Mouse (Mus musculus) thymus, adult 2 months (tissue): Measurements from ENCODE around the gene Ehbp1. TPM values are rescaled to one million over a fixed set of nuclear protein-coding genes. Genes with fewer than 3 reads are reported as not detected.

Experiments
- DNase-seq: peaks from one replicate; pipeline ENCODE4 v3.0.0; 2021
- H3K27ac ChIP-seq: fragments of 200-500 bp; 2 replicates; pipeline ENCODE4 v1.5.1; 2012; ENCODE audit warnings: low read length, control low read depth; ENCODE audit not compliant: control insufficient read depth, insufficient read depth
- H3K27me3 ChIP-seq: fragments of 200-500 bp; 2 replicates; pipeline ENCODE4 v1.6.1; 2012; ENCODE audit warnings: mild to moderate bottlenecking, low read length, moderate library complexity, mixed read lengths; ENCODE audit not compliant: control insufficient read depth, insufficient read depth
- H3K36me3 ChIP-seq: fragments of 200-500 bp; 2 replicates; pipeline ENCODE4 v1.6.1; 2012; ENCODE audit warnings: mild to moderate bottlenecking, low read length, moderate library complexity; ENCODE audit not compliant: control insufficient read depth, insufficient read depth
- H3K4me1 ChIP-seq: fragments of 200-500 bp; replicated peaks from 2 replicates; pipeline ENCODE4 v1.6.1; 2012; ENCODE audit warnings: low read length; ENCODE audit not compliant: control insufficient read depth, insufficient read depth
- H3K4me3 ChIP-seq: fragments of 200-500 bp; 2 replicates; pipeline ENCODE4 v1.5.1; 2012; ENCODE audit warnings: mild to moderate bottlenecking, low read length, control low read depth, moderate library complexity; ENCODE audit not compliant: control insufficient read depth, insufficient read depth
- CTCF ChIP-seq: fragments of 200-500 bp; IDR thresholded peaks from 2 replicates; pipeline ENCODE4 v1.5.1; 2012; ENCODE audit warnings: mild to moderate bottlenecking, control low read depth, low read length, moderate library complexity, borderline replicate concordance; ENCODE audit not compliant: control insufficient read depth, poor library complexity, insufficient read depth; ENCODE audit errors: extremely low read depth
- POLR2A ChIP-seq: fragments of 200-500 bp; IDR thresholded peaks from 2 replicates; pipeline ENCODE4 v1.6.1; 2012; ENCODE audit warnings: mild to moderate bottlenecking, low read length, control low read depth, moderate library complexity; ENCODE audit not compliant: control insufficient read depth, poor library complexity, insufficient read depth; ENCODE audit errors: extremely low read depth
- WGBS: fragments of 180-500 bp; shearing (Covaris S2); methylation state at CpG from one replicate; pipeline ENCODE4 v1.1.7; 2018; 5-methylcytosine and 5-hydroxymethylcytosine counted together
- polyA plus RNA-seq: library from polyadenylated mRNA; depleted of rRNA; stranded (reverse); fragments of >200 nt; gene quantifications from 2 replicates; pipeline ENCODE4 v1.2.3, GENCODE M21; 2012

Ehbp1 gene
- polyA plus RNA-seq, 1 experiment = 0.75 TPM

DNA sequence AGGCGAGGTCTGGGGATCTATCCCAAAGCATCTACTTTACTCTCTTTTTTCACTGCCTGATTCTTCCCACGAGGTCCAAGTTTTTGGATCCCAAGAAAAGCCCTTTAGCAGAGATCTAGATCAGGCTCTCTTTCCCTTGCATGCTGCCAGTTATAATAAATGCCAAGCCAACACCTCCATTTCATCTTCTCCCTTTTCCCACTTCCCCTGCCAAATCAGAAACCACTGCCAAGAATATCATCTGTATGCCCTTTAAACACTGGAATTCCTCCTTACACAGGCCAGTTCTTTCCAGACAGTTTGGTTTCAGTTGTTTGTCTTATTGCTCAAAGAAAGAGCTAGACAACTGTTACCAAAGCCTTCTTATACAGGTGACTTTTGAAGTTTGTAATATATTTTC is 27.7 kb upstream of the Ehbp1 start:
- no peaks in the 10 kb centered on the region for H3K4me1 ChIP-seq
- WGBS = 76% methylated on average over 2 of the region's 2 CpGs
- H3K27me3 ChIP-seq = no peaks in the 10 kb centered on the region

GRCm38 (mm10) chr11:22368621-22369020 is 26.5 kb upstream of the Ehbp1 start:
- Histone ChIP-seq H3K36me3 (no peaks in the 10 kb centered on the region), H3K4me1 (no peaks in the 10 kb centered on the region), H3K4me3 (no peak overlapping the region), H3K27ac (no peak overlapping the region), H3K27me3 (no peaks in the 10 kb centered on the region)
- 98% methylated on average over 3 of the region's 3 CpGs for WGBS
- DNase-seq = no peak
- TF ChIP-seq CTCF (no peak), POLR2A (no peak)

More for the DNA sequence above, 27.7 kb upstream of the Ehbp1 start:
- Histone ChIP-seq H3K36me3 (no peaks in the 10 kb centered on the region), H3K4me3 (no peak overlapping the region), H3K27ac (no peak overlapping the region)
- TF ChIP-seq POLR2A (no peak), CTCF (no peak)
- DNase-seq = no peak

DNA sequence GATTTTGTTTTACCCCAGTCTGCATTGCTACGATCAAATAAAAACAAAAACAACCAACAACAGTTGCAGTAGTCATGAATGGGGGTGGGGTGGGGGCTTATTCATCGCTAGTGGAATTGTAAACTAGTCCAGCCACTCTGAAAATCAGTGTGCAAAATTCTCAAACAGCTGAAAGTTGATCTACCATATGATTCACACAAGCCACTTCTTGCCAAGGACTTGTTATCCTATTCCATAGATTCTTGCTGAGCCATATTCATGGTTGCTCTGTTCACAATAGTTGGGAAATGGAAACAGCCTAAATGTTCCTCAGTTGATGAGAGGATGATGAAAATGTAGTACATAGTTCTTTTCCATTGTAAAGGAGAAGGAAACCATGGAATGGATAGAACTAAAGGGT is 24.4 kb upstream of the Ehbp1 start:
- Histone ChIP-seq H3K4me3 (no peak overlapping the region), H3K36me3 (no peaks in the 10 kb centered on the region), H3K4me1 (no peaks in the 10 kb centered on the region), H3K27ac (no peak overlapping the region), H3K27me3 (no peaks in the 10 kb centered on the region)
- DNase-seq = no peak
- TF ChIP-seq POLR2A (no peak), CTCF (no peak)
- 78% methylated on average over 2 of the region's 2 CpGs for WGBS

DNA sequence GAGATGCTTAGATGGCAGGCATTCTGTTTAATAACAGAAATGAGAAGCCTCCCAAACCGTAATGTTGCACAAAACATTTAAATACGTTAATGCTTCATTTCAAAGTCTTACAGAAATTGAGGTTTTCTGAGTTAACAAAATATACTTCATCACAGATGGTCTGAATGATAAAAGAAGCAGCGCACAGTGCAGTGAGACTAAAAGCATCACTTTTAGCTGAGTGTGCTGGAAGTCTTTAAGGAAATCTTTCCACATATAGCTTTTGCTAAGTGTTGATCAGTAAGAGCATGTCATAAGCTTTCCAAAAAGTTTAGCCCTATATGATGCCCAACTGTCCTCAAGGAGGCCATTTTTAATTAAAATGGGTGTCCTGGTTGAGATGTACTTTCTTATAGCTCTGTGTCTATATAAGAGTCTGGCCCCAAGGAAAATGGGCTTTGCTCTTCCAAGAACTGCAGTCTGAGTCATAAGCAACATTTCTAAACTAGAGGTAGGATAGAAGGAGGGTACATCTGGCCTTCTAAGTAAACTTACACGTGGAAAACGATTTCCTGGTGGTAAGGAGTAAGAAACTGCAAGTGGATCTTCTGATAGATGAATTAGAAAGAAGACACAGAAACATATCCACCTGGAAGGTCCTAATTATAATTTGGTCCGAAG is 12.0 kb upstream of the Ehbp1 start:
- TF ChIP-seq CTCF = no peak
- no peak for TF ChIP-seq POLR2A
- whole genome bisulfite sequencing = 88% methylated on average over 6 of the region's 6 CpGs
- H3K27me3 ChIP-seq = no peaks in the 10 kb centered on the region
- no peak overlapping the region for H3K27ac ChIP-seq
- no peak overlapping the region for H3K4me3 ChIP-seq
- H3K36me3 ChIP-seq = no peaks in the 10 kb centered on the region
- no peaks in the 10 kb centered on the region for H3K4me1 ChIP-seq
- DNase-seq = no peak

GRCm38 (mm10) chr11:22349945-22350344 is 7.9 kb upstream of the Ehbp1 start:
- Histone ChIP-seq H3K4me1 (no peaks in the 10 kb centered on the region), H3K27me3 (no peaks in the 10 kb centered on the region), H3K4me3 (no peak overlapping the region), H3K36me3 (no peaks in the 10 kb centered on the region), H3K27ac (no peak overlapping the region)
- WGBS = 74% methylated on average over 2 of the region's 2 CpGs
- no peak for TF ChIP-seq CTCF
- no peak for TF ChIP-seq POLR2A
- no peak for DNase-seq

GRCm38 (mm10) chr11:22348536-22348910 is 6.4 kb upstream of the Ehbp1 start:
- DNase-seq = no peak
- 82% methylated on average over 1 of the region's 1 CpGs for WGBS
- no peaks in the 10 kb centered on the region for H3K4me1 ChIP-seq
- H3K36me3 ChIP-seq = no peaks in the 10 kb centered on the region
- H3K27ac ChIP-seq = no peak overlapping the region
- H3K27me3 ChIP-seq = no peaks in the 10 kb centered on the region
- TF ChIP-seq POLR2A (no peak), CTCF (no peak)
- no peak overlapping the region for H3K4me3 ChIP-seq
